Mouse (Mus musculus): ENCODE data around the gene Gnpnat1.

- TF ChIP-seq CTCF (conservative IDR thresholded peaks at IDR 0.05; ENCODE audit: low read length) (no peak), NANOG (IDR thresholded peaks at IDR 0.05; ENCODE audit: borderline replicate concordance, low read length) (no peak), POU5F1 (IDR thresholded peaks at IDR 0.05; ENCODE audit: borderline replicate concordance, low read length) (no peak)
Measured at GRCm38 (mm10) chr14:45452861-45453512, 48.3 kb upstream of the Gnpnat1 start.
